Mouse (Mus musculus) C2C12 (cell line): Measurements from ENCODE around the gene Atg5.

Experiments
- CTCF ChIP-seq: IDR thresholded peaks from one replicate; pipeline ENCODE4 v1.5.1; 2011; ENCODE audit not compliant: control insufficient read depth, insufficient read depth, insufficient read length
- FOSL1 ChIP-seq: IDR thresholded peaks from one replicate; pipeline ENCODE4 v1.8.0; 2011; ENCODE audit warnings: mild to moderate bottlenecking, low read length; ENCODE audit not compliant: poor library complexity, insufficient read depth, severe bottlenecking
- MAX ChIP-seq: IDR thresholded peaks from one replicate; pipeline ENCODE4 v1.6.1; 2011; ENCODE audit warnings: mild to moderate bottlenecking, control low read depth
- MYOG ChIP-seq: IDR thresholded peaks from one replicate; pipeline ENCODE4 v1.6.1; 2011; ENCODE audit not compliant: control insufficient read depth, insufficient read length; ENCODE audit errors: extremely low read depth

DNA sequence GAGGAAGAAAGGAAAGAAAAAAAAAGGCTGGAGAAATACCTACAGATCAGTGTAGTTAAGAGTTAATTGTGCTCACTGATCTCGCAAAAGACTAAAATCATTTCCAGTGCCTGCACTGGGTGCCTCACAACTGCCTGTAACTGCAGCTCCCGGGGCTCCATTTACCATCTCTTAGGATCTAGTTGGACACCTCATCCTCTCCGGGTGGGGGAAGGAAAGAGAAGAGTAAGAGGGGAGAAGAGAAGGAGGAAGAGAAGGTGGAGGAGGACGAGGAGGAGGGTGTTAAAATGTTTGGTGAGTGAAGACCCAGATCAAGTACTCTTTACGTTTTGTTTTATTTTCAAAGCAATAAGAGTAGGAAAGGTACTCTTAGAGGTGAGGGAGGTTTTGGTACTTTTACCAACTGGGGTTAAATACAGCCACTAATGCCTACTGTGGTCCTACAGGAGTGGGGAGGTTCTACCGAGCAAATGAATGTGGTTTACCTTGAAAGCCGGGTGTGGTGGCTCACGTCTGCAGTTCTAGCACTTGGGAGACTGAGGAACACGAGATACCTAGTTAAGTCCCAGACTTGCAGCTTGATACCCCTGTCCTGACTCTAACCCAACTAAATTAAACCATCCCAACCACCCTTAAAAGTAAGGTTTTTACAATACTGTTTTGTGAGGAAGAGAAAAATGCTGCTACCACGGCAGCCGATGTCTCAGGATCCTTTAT is 574 bp upstream of the Atg5 start:
- TF ChIP-seq CTCF (no peak), MAX (no peak), FOSL1 (no peak), MYOG (no peak)
